Comparison of ENCODE assay signal across 8 mouse cellular contexts in genomic region chr9:106242813-106243488, GRCm38 (mm10). TPM values are rescaled to one million over a fixed set of nuclear protein-coding genes. Genes with fewer than 3 reads are reported as not detected.
DNase-seq lines count a peak whose midpoint lies in the region; ATAC-seq and TF ChIP-seq lines count a peak whose summit lies in the region.
"Had no signal": no experiment of that assay in that cellular context is flagged by ENCODE, and none has a peak within 500 bp of the region (broad histone marks: within the 10 kb centered on the region; RNA-seq: fewer than 3 reads in every experiment).

No protein-coding gene starts in this region.

- peaks cover 60% of the 10 kb centered on the region for H3K36me3 ChIP-seq in E14TG2a.4 (ENCODE audit: insufficient read depth, low read length)
- H3K36me3 ChIP-seq in limb, embryonic 14.5 days (ENCODE audit: control insufficient read depth, insufficient read depth, low read length), result peaks cover 64% of the 10 kb centered on the region
- peaks cover 31% of the 10 kb centered on the region for H3K36me3 ChIP-seq in stomach, postnatal 0 days (ENCODE audit: control insufficient read depth, insufficient read depth, low read length)
- peaks cover 63% of the 10 kb centered on the region for H3K36me3 ChIP-seq in forebrain, embryonic 10.5 days (replicated peaks)

- TF ChIP-seq CTCF in E14TG2a.4 (conservative IDR thresholded peaks at IDR 0.05; ENCODE audit: low read length), result no peak
- no peak for TF ChIP-seq CTCF in stomach, postnatal 0 days (IDR thresholded peaks at IDR 0.05; ENCODE audit: low read depth)

- TF ChIP-seq POLR2A in limb, embryonic 14.5 days (IDR thresholded peaks at IDR 0.05; ENCODE audit: borderline replicate concordance, extremely low read depth, insufficient read depth, insufficient read length), result no peak

- H3K27me3 ChIP-seq in E14TG2a.4 (ENCODE audit: insufficient read depth, low read length), result no peaks in the 10 kb centered on the region
- no peaks in the 10 kb centered on the region for H3K27me3 ChIP-seq in limb, embryonic 14.5 days (ENCODE audit: control insufficient read depth, insufficient read depth, low read length)
- no peaks in the 10 kb centered on the region for H3K27me3 ChIP-seq in stomach, postnatal 0 days (ENCODE audit: control insufficient read depth, insufficient read depth, low read length)
- H3K27me3 ChIP-seq in forebrain, embryonic 10.5 days (ENCODE audit: poor library complexity, severe bottlenecking), result no peaks in the 10 kb centered on the region

- no peak for TF ChIP-seq EP300 in stomach, postnatal 0 days (optimal IDR thresholded peaks at IDR 0.05)

- ATAC-seq in granulocyte monocyte progenitor cell, adult 5-6 weeks (replicated peaks; ENCODE audit: poor library complexity, severe bottlenecking), result peak; percentile 64
- no peak for ATAC-seq in limb, embryonic 14.5 days (ENCODE audit: low FRiP score, low read depth)
- ATAC-seq in stomach, postnatal 0 days (ENCODE audit: low FRiP score, low TSS enrichment), result peak; percentile 13; the same call in 1 of the 2 replicates
- ATAC-seq in erythroid progenitor cell, adult 5-6 weeks (replicated peaks; ENCODE audit: low FRiP score, poor library complexity, severe bottlenecking), result no peak

- peak overlapping the region; percentile 25; the same call in 1 of the 2 replicates for H3K9ac ChIP-seq in limb, embryonic 14.5 days (ENCODE audit: low read depth, low read length, severe bottlenecking)
- no peak overlapping the region for H3K9ac ChIP-seq in stomach, postnatal 0 days (ENCODE audit: low read length)

- H3K27ac ChIP-seq in limb, embryonic 14.5 days (replicated peaks; ENCODE audit: low read depth, low read length), result no peak overlapping the region
- H3K27ac ChIP-seq in stomach, postnatal 0 days (replicated peaks), result peak overlapping the region; percentile 20; the same call in 1 of the 2 replicates
- no peak overlapping the region for H3K27ac ChIP-seq in forebrain, embryonic 10.5 days

- H3K4me1 ChIP-seq in E14TG2a.4 (replicated peaks; ENCODE audit: low read depth, low read length), result peaks cover 29% of the 10 kb centered on the region
- H3K4me1 ChIP-seq in limb, embryonic 14.5 days (ENCODE audit: control insufficient read depth, insufficient read depth, low read length), result peaks cover 10% of the 10 kb centered on the region
- peaks cover 7% of the 10 kb centered on the region for H3K4me1 ChIP-seq in stomach, postnatal 0 days (replicated peaks; ENCODE audit: control insufficient read depth, insufficient read depth)
- peaks cover 24% of the 10 kb centered on the region for H3K4me1 ChIP-seq in forebrain, embryonic 10.5 days

- no peaks in the 10 kb centered on the region for H3K9me3 ChIP-seq in E14TG2a.4 (ENCODE audit: low read length)
- no peaks in the 10 kb centered on the region for H3K9me3 ChIP-seq in limb, embryonic 14.5 days (ENCODE audit: control insufficient read depth, low read length)
- no peaks in the 10 kb centered on the region for H3K9me3 ChIP-seq in stomach, postnatal 0 days (ENCODE audit: control insufficient read depth, low read length)
- H3K9me3 ChIP-seq in forebrain, embryonic 10.5 days, result no peaks in the 10 kb centered on the region

- 47% methylated on average over 19 of the region's 19 CpGs for WGBS in limb, embryonic 14.5 days
- WGBS in stomach, postnatal 0 days, result 55% methylated on average over 19 of the region's 19 CpGs
- 85% methylated on average over 19 of the region's 19 CpGs for WGBS in forebrain, embryonic 10.5 days

- H3K4me2 ChIP-seq in limb, embryonic 14.5 days (replicated peaks; ENCODE audit: low read depth, low read length, severe bottlenecking), result no peak overlapping the region
- H3K4me2 ChIP-seq in stomach, postnatal 0 days (replicated peaks; ENCODE audit: low read depth), result 0 out of 2 replicates have a peak overlapping the region, but pooled peaks have one; percentile 8

- H3K4me3 ChIP-seq in E14TG2a.4 (replicated peaks; ENCODE audit: low read length), result peak overlapping the region; percentile 65
- no peak overlapping the region for H3K4me3 ChIP-seq in limb, embryonic 14.5 days (replicated peaks; ENCODE audit: low read length)
- no peak overlapping the region for H3K4me3 ChIP-seq in stomach, postnatal 0 days (ENCODE audit: low read depth, low read length)
- no peak overlapping the region for H3K4me3 ChIP-seq in forebrain, embryonic 10.5 days

- DNase-seq in adrenal gland, postnatal 10 days, result peak; percentile 76
- no peak for DNase-seq in limb, embryonic 14.5 days (ENCODE audit: low spot score)
- DNase-seq in stomach, postnatal 0 days (ENCODE audit: low spot score), result no peak
- DNase-seq in forebrain, embryonic 10.5 days (ENCODE audit: extremely low spot score, low spot score), result no peak

RNA-seq across cellular contexts. Expression of gene Alas1, which starts 5.5 kb away (rescaled TPM):
- total RNA-seq in adrenal gland, postnatal 10 days (2021), result 1,000 to 10,000 TPM in 1 of 2 experiments, 100 to 1,000 TPM in 1; 940 to 1,609 TPM
- 613 and 665 TPM in 2 replicates for total RNA-seq in granulocyte monocyte progenitor cell, adult 5-6 weeks (2014; fragmentation: Nextera tagmentation)
- total RNA-seq in granulocyte monocyte progenitor cell, adult 5-6 weeks (2017), result 822 and 987 TPM in 2 replicates
- 83.3 and 97.2 TPM in 2 replicates for polyA plus RNA-seq in limb, embryonic 14.5 days (2012; rRNA removed)
- polyA plus RNA-seq in limb, embryonic 14.5 days (2014; fragmentation: Nextera tagmentation; extraction: Ambion mirVana), result 89.3 and 95.4 TPM in 2 replicates
- 145 and 152 TPM in 2 replicates for polyA plus RNA-seq in stomach, postnatal 0 days (2015; fragmentation: Nextera tagmentation; extraction: Ambion mirVana)
- 44.0 and 57.7 TPM in 2 replicates for total RNA-seq in erythroid progenitor cell, adult 5-6 weeks (2015; ENCODE audit: low replicate concordance)
- 37.1 and 38.0 TPM in 2 replicates for total RNA-seq in erythroid progenitor cell, adult 5-6 weeks (2017; ENCODE audit: low replicate concordance)
- 74.2 and 75.2 TPM in 2 replicates for polyA plus RNA-seq in forebrain, embryonic 10.5 days (2016; fragmentation: Nextera tagmentation; extraction: Ambion mirVana)

RNA-seq across cellular contexts. Expression of gene Tlr9, which starts 20.6 kb away (rescaled TPM):
- 1 to 10 TPM; 1.2 to 1.5 TPM for total RNA-seq in adrenal gland, postnatal 10 days (2021)
- total RNA-seq in granulocyte monocyte progenitor cell, adult 5-6 weeks (2014; fragmentation: Nextera tagmentation), result 1.7 and 2.3 TPM in 2 replicates
- total RNA-seq in granulocyte monocyte progenitor cell, adult 5-6 weeks (2017), result 0.30 and 0.46 TPM in 2 replicates
- 0.96 and 0.99 TPM in 2 replicates for polyA plus RNA-seq in limb, embryonic 14.5 days (2012; rRNA removed)
- polyA plus RNA-seq in limb, embryonic 14.5 days (2014; fragmentation: Nextera tagmentation; extraction: Ambion mirVana), result 0.08 and 0.11 TPM in 2 replicates
- polyA plus RNA-seq in stomach, postnatal 0 days (2015; fragmentation: Nextera tagmentation; extraction: Ambion mirVana), result 0.05 and 0.07 TPM in 2 replicates
- 0.72 and 5.0 TPM in 2 replicates for total RNA-seq in erythroid progenitor cell, adult 5-6 weeks (2015; ENCODE audit: low replicate concordance)
- 0.64 TPM in 1 of 2 replicates, not detected in the other for total RNA-seq in erythroid progenitor cell, adult 5-6 weeks (2017; ENCODE audit: low replicate concordance)
- 0.04 TPM in 1 of 2 replicates, not detected in the other for polyA plus RNA-seq in forebrain, embryonic 10.5 days (2016; fragmentation: Nextera tagmentation; extraction: Ambion mirVana)
- polyA plus RNA-seq: neural tube, embryonic 11.5 days had no signal

RNA-seq across cellular contexts. Expression of gene Poc1a, which starts 37.9 kb away (rescaled TPM):
- 1 to 10 TPM; 7.3 to 8.8 TPM for total RNA-seq in adrenal gland, postnatal 10 days (2021)
- 42.4 and 49.8 TPM in 2 replicates for total RNA-seq in granulocyte monocyte progenitor cell, adult 5-6 weeks (2014; fragmentation: Nextera tagmentation)
- 20.4 and 30.3 TPM in 2 replicates for total RNA-seq in granulocyte monocyte progenitor cell, adult 5-6 weeks (2017)
- 20.1 and 25.9 TPM in 2 replicates for polyA plus RNA-seq in limb, embryonic 14.5 days (2012; rRNA removed)
- 17.4 and 20.2 TPM in 2 replicates for polyA plus RNA-seq in limb, embryonic 14.5 days (2014; fragmentation: Nextera tagmentation; extraction: Ambion mirVana)
- polyA plus RNA-seq in stomach, postnatal 0 days (2015; fragmentation: Nextera tagmentation; extraction: Ambion mirVana), result 13.0 and 13.3 TPM in 2 replicates
- total RNA-seq in erythroid progenitor cell, adult 5-6 weeks (2015; ENCODE audit: low replicate concordance), result 28.1 and 28.9 TPM in 2 replicates
- total RNA-seq in erythroid progenitor cell, adult 5-6 weeks (2017; ENCODE audit: low replicate concordance), result 12.7 and 19.5 TPM in 2 replicates
- polyA plus RNA-seq in forebrain, embryonic 10.5 days (2016; fragmentation: Nextera tagmentation; extraction: Ambion mirVana), result 42.7 and 46.4 TPM in 2 replicates

RNA-seq across cellular contexts. Expression of gene Twf2, which starts 40.0 kb away (rescaled TPM):
- 10 to 100 TPM; 38.5 to 58.6 TPM for total RNA-seq in adrenal gland, postnatal 10 days (2021)
- 79.7 and 84.8 TPM in 2 replicates for total RNA-seq in granulocyte monocyte progenitor cell, adult 5-6 weeks (2014; fragmentation: Nextera tagmentation)
- total RNA-seq in granulocyte monocyte progenitor cell, adult 5-6 weeks (2017), result 81.4 and 87.5 TPM in 2 replicates
- 69.2 and 76.3 TPM in 2 replicates for polyA plus RNA-seq in limb, embryonic 14.5 days (2012; rRNA removed)
- polyA plus RNA-seq in limb, embryonic 14.5 days (2014; fragmentation: Nextera tagmentation; extraction: Ambion mirVana), result 62.4 and 65.6 TPM in 2 replicates
- 27.1 and 27.7 TPM in 2 replicates for polyA plus RNA-seq in stomach, postnatal 0 days (2015; fragmentation: Nextera tagmentation; extraction: Ambion mirVana)
- total RNA-seq in erythroid progenitor cell, adult 5-6 weeks (2015; ENCODE audit: low replicate concordance), result 11.2 and 14.7 TPM in 2 replicates
- total RNA-seq in erythroid progenitor cell, adult 5-6 weeks (2017; ENCODE audit: low replicate concordance), result 1.8 and 17.5 TPM in 2 replicates
- polyA plus RNA-seq in forebrain, embryonic 10.5 days (2016; fragmentation: Nextera tagmentation; extraction: Ambion mirVana), result 70.9 and 71.8 TPM in 2 replicates

RNA-seq across cellular contexts. Expression of gene Ppm1m, which starts 43.4 kb away (rescaled TPM):
- 100 to 1,000 TPM; 119 to 129 TPM for total RNA-seq in adrenal gland, postnatal 10 days (2021)
- 34.1 and 42.6 TPM in 2 replicates for total RNA-seq in granulocyte monocyte progenitor cell, adult 5-6 weeks (2014; fragmentation: Nextera tagmentation)
- 12.5 and 23.4 TPM in 2 replicates for total RNA-seq in granulocyte monocyte progenitor cell, adult 5-6 weeks (2017)
- polyA plus RNA-seq in limb, embryonic 14.5 days (2012; rRNA removed), result 87.0 and 93.5 TPM in 2 replicates
- polyA plus RNA-seq in limb, embryonic 14.5 days (2014; fragmentation: Nextera tagmentation; extraction: Ambion mirVana), result 39.2 and 48.3 TPM in 2 replicates
- 15.2 and 16.5 TPM in 2 replicates for polyA plus RNA-seq in stomach, postnatal 0 days (2015; fragmentation: Nextera tagmentation; extraction: Ambion mirVana)
- total RNA-seq in erythroid progenitor cell, adult 5-6 weeks (2015; ENCODE audit: low replicate concordance), result 9.4 and 25.6 TPM in 2 replicates
- total RNA-seq in erythroid progenitor cell, adult 5-6 weeks (2017; ENCODE audit: low replicate concordance), result 6.1 and 10.3 TPM in 2 replicates
- polyA plus RNA-seq in forebrain, embryonic 10.5 days (2016; fragmentation: Nextera tagmentation; extraction: Ambion mirVana), result 42.0 and 50.7 TPM in 2 replicates

Comparison
In these comparisons a context has a peak if more than half of its experiments do, and no peak if none do; other contexts are left out.
1. ATAC-seq: peak in granulocyte monocyte progenitor cell, adult 5-6 weeks (single experiment) and stomach, postnatal 0 days (single experiment); none in limb, embryonic 14.5 days (single experiment) and erythroid progenitor cell, adult 5-6 weeks (single experiment).
2. RNA of gene Alas1, which starts 5.5 kb away (total RNA-seq): 940 to 1,609 TPM in adrenal gland, postnatal 10 days and 613 to 987 TPM in granulocyte monocyte progenitor cell, adult 5-6 weeks; 37.1 to 57.7 TPM in erythroid progenitor cell, adult 5-6 weeks; every median in the first group is over 10 times any median in the second.